Mouse (Mus musculus): ENCODE measurements around the gene Cpt1a. TPM values are rescaled to one million over a fixed set of nuclear protein-coding genes. Genes with fewer than 3 reads are reported as not detected.

Gene Cpt1a
- 15.0 and 15.5 TPM in 2 replicates for total RNA-seq (2014; fragmentation: Nextera tagmentation)
- total RNA-seq (2017), result 21.2 and 22.3 TPM in 2 replicates
- 3.2 and 4.1 TPM in 2 replicates for polyA plus RNA-seq (2012)

- Histone ChIP-seq H3K27me3 (ENCODE audit: insufficient read depth, low read length) (peaks cover 2% of the 10 kb centered on the region; the same call in 1 of the 2 replicates), H3K4me3 (ENCODE audit: low read depth, low read length) (peak within 1 kb of the TSS; percentile 82), H3K36me3 (replicated peaks) (no peaks in the 10 kb centered on the region), H3K9me3 (replicated peaks) (no peaks in the 10 kb centered on the region), H3K4me1 (ENCODE audit: insufficient read depth, low read depth, low read length) (peaks cover 76% of the 10 kb centered on the region)
- ATAC-seq (ENCODE audit: extremely low read depth, insufficient number of reproducible peaks, low FRiP score, poor library complexity, severe bottlenecking), result peak; percentile 22; the same call in 1 of the 2 replicates
- no peak for TF ChIP-seq GATA2 (IDR thresholded peaks at IDR 0.05; ENCODE audit: borderline replicate concordance, low read depth, low read length)
- TF ChIP-seq CTCF (IDR thresholded peaks at IDR 0.05; ENCODE audit: low read depth, low read length), result peak; percentile 35
- DNase-seq (ENCODE audit: low spot score), result peak; percentile 53
These were observed at the start of gene Cpt1a for GRCm38 (mm10) chr19:3322261-3322969. Cpt1a (plus strand) TSS chr19:3322334.

GRCm38 (mm10) chr19:3273331-3273730 is 48.8 kb upstream of the Cpt1a start:
- no peak for ATAC-seq (ENCODE audit: extremely low read depth, insufficient number of reproducible peaks, low FRiP score, poor library complexity, severe bottlenecking)
- no peaks in the 10 kb centered on the region for H3K9me3 ChIP-seq (replicated peaks)
- peaks cover 100% of the 10 kb centered on the region for H3K36me3 ChIP-seq (replicated peaks)
- no peak for DNase-seq (ENCODE audit: low spot score)
- H3K27me3 ChIP-seq (ENCODE audit: insufficient read depth, low read length), result no peaks in the 10 kb centered on the region
- no peak for TF ChIP-seq TAL1 (conservative IDR thresholded peaks at IDR 0.05; ENCODE audit: low read depth, low read length)
- TF ChIP-seq POLR2AphosphoS5 (IDR thresholded peaks at IDR 0.05; ENCODE audit: insufficient replicate concordance, low read depth, low read length), result no peak
- no peak for TF ChIP-seq CTCF (IDR thresholded peaks at IDR 0.05; ENCODE audit: low read depth, low read length)
- TF ChIP-seq GATA1 (IDR thresholded peaks at IDR 0.05; ENCODE audit: borderline replicate concordance, low read length), result no peak
- TF ChIP-seq GATA2 (IDR thresholded peaks at IDR 0.05; ENCODE audit: borderline replicate concordance, low read depth, low read length), result no peak
- H3K4me3 ChIP-seq (ENCODE audit: low read depth, low read length), result no peak overlapping the region; the same call in 1 of the 2 replicates
- no peaks in the 10 kb centered on the region; the same call in none of the 2 replicates for H3K4me1 ChIP-seq (ENCODE audit: insufficient read depth, low read depth, low read length)

GRCm38 (mm10) chr19:3275744-3276365 is 46.3 kb upstream of the Cpt1a start:
- no peak for ATAC-seq (ENCODE audit: extremely low read depth, insufficient number of reproducible peaks, low FRiP score, poor library complexity, severe bottlenecking)
- H3K9me3 ChIP-seq (replicated peaks), result no peaks in the 10 kb centered on the region
- H3K4me1 ChIP-seq (ENCODE audit: insufficient read depth, low read depth, low read length), result peaks cover 4% of the 10 kb centered on the region
- no peak overlapping the region for H3K4me3 ChIP-seq (ENCODE audit: low read depth, low read length)
- peaks cover 99% of the 10 kb centered on the region for H3K36me3 ChIP-seq (replicated peaks)
- H3K27me3 ChIP-seq (ENCODE audit: insufficient read depth, low read length), result no peaks in the 10 kb centered on the region
- no peak for DNase-seq (ENCODE audit: low spot score)
- TF ChIP-seq CTCF (IDR thresholded peaks at IDR 0.05; ENCODE audit: low read depth, low read length) (no peak), GATA1 (IDR thresholded peaks at IDR 0.05; ENCODE audit: borderline replicate concordance, low read length) (no peak), TAL1 (conservative IDR thresholded peaks at IDR 0.05; ENCODE audit: low read depth, low read length) (no peak), POLR2AphosphoS5 (IDR thresholded peaks at IDR 0.05; ENCODE audit: insufficient replicate concordance, low read depth, low read length) (no peak), GATA2 (IDR thresholded peaks at IDR 0.05; ENCODE audit: borderline replicate concordance, low read depth, low read length) (no peak)

GRCm38 (mm10) chr19:3281886-3282285 is 40.2 kb upstream of the Cpt1a start:
- ATAC-seq (ENCODE audit: extremely low read depth, insufficient number of reproducible peaks, low FRiP score, poor library complexity, severe bottlenecking) (no peak), DNase-seq (ENCODE audit: low spot score) (no peak)
- Histone ChIP-seq H3K4me1 (ENCODE audit: insufficient read depth, low read depth, low read length) (peaks cover 28% of the 10 kb centered on the region), H3K9me3 (replicated peaks) (no peaks in the 10 kb centered on the region), H3K27me3 (ENCODE audit: insufficient read depth, low read length) (no peaks in the 10 kb centered on the region), H3K4me3 (ENCODE audit: low read depth, low read length) (peak overlapping the region; percentile 81), H3K36me3 (replicated peaks) (peaks cover 77% of the 10 kb centered on the region)
- TF ChIP-seq GATA2 (IDR thresholded peaks at IDR 0.05; ENCODE audit: borderline replicate concordance, low read depth, low read length), result no peak
- no peak for TF ChIP-seq POLR2AphosphoS5 (IDR thresholded peaks at IDR 0.05; ENCODE audit: insufficient replicate concordance, low read depth, low read length)
- no peak for TF ChIP-seq GATA1 (IDR thresholded peaks at IDR 0.05; ENCODE audit: borderline replicate concordance, low read length)

- H3K36me3 ChIP-seq (replicated peaks), result peaks cover 77% of the 10 kb centered on the region
- ATAC-seq (ENCODE audit: extremely low read depth, insufficient number of reproducible peaks, low FRiP score, poor library complexity, severe bottlenecking), result peak; percentile 91
- peaks cover 28% of the 10 kb centered on the region for H3K4me1 ChIP-seq (ENCODE audit: insufficient read depth, low read depth, low read length)
- TF ChIP-seq POLR2AphosphoS5 (IDR thresholded peaks at IDR 0.05; ENCODE audit: insufficient replicate concordance, low read depth, low read length) (0 out of 2 replicates have a peak, but pooled peaks have one; percentile 34), GATA1 (IDR thresholded peaks at IDR 0.05; ENCODE audit: borderline replicate concordance, low read length) (no peak)
- no peaks in the 10 kb centered on the region for H3K27me3 ChIP-seq (ENCODE audit: insufficient read depth, low read length)
- no peaks in the 10 kb centered on the region for H3K9me3 ChIP-seq (replicated peaks)
- H3K4me3 ChIP-seq (ENCODE audit: low read depth, low read length), result peak within 1 kb of the TSS; percentile 81
- DNase-seq (ENCODE audit: low spot score), result peak; percentile 73
These were observed 39.3 kb upstream of the Cpt1a start, which contains the start of the genes Mrpl21 and Ighmbp2 for GRCm38 (mm10) chr19:3282572-3283467. Mrpl21 (plus strand) TSS chr19:3282901. Ighmbp2 (minus strand) TSS chr19:3283017.

GRCm38 (mm10) chr19:3289006-3289405 is 33.1 kb upstream of the Cpt1a start:
- ATAC-seq (ENCODE audit: extremely low read depth, insufficient number of reproducible peaks, low FRiP score, poor library complexity, severe bottlenecking), result no peak
- TF ChIP-seq CTCF (IDR thresholded peaks at IDR 0.05; ENCODE audit: low read depth, low read length) (no peak), TAL1 (conservative IDR thresholded peaks at IDR 0.05; ENCODE audit: low read depth, low read length) (no peak), GATA2 (IDR thresholded peaks at IDR 0.05; ENCODE audit: borderline replicate concordance, low read depth, low read length) (no peak), GATA1 (IDR thresholded peaks at IDR 0.05; ENCODE audit: borderline replicate concordance, low read length) (no peak), POLR2AphosphoS5 (IDR thresholded peaks at IDR 0.05; ENCODE audit: insufficient replicate concordance, low read depth, low read length) (no peak)
- no peaks in the 10 kb centered on the region for H3K27me3 ChIP-seq (ENCODE audit: insufficient read depth, low read length)
- H3K9me3 ChIP-seq (replicated peaks), result no peaks in the 10 kb centered on the region
- peaks cover 92% of the 10 kb centered on the region for H3K36me3 ChIP-seq (replicated peaks)
- no peak for DNase-seq (ENCODE audit: low spot score)
- peaks cover 11% of the 10 kb centered on the region for H3K4me1 ChIP-seq (ENCODE audit: insufficient read depth, low read depth, low read length)
- no peak overlapping the region for H3K4me3 ChIP-seq (ENCODE audit: low read depth, low read length)
